Mouse (Mus musculus) retina, adult 2 months (tissue): Measurements from ENCODE around the gene Osbpl3.
"Not testable (repeated sequence)": the region's sequence is repeated elsewhere in the genome, so short reads cannot be mapped to it uniquely, and the experiment has no call there.

ENCODE experiments used
- DNase-seq: peaks from one replicate; pipeline ENCODE4 v3.0.0-alpha.2; 2012; ENCODE audit warnings: low read depth, low spot score

The Osbpl3 gene

GRCm38 (mm10) chr6:50453651-50454050, 2.4 kb downstream of the Osbpl3 start:
- DNase-seq, result no peak

- no peak for DNase-seq
These were observed 3.8 kb downstream of the Osbpl3 start for GRCm38 (mm10) chr6:50452220-50452619.

- no peak for DNase-seq
These were observed 10.4 kb downstream of the Osbpl3 start for GRCm38 (mm10) chr6:50445616-50446015.

DNA sequence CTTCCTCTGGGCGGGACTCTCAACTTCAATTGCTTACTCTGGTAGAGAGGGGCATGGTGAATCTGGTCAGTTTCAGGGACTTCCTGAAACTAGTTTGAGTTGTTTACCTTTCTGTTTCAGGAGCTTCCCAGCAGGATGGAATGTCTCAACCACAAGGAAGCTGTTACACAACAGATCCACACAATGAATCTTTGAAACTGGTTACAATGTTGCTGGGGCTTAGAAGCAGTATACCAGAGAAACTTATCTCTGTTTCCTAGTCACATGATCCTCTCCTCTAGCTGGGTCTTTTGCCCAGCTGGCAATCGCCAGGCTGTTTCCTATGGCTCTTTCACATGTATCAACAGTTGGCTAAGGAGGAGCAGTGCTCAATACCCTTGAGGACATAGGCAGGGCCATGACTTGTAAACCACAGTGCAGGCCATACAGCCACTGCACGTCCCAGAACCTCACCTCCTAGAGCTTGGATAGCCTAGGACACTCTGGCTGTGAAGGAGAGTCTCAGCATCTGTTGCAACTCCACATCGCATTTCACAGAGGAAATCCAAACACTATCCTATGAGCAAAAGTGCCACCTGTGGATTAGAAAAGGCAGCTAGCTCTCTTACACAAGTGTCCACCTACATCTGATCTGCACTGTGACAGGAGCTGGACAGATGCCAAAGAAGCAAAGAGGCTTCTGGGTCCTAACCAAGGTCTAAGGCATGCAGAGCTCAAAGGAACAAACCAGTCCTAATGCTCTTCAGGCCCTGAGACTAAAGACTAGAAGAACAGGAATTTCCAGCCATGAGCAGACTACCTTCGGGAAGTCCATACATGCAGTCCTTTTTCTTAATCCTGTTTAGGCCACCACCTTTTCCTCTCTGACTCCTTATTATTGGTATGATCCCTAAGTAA, 14.8 kb downstream of the Osbpl3 start:
- no peak for DNase-seq

- DNase-seq, result no peak
These were observed 15.8 kb downstream of the Osbpl3 start for GRCm38 (mm10) chr6:50440197-50440596.

DNA sequence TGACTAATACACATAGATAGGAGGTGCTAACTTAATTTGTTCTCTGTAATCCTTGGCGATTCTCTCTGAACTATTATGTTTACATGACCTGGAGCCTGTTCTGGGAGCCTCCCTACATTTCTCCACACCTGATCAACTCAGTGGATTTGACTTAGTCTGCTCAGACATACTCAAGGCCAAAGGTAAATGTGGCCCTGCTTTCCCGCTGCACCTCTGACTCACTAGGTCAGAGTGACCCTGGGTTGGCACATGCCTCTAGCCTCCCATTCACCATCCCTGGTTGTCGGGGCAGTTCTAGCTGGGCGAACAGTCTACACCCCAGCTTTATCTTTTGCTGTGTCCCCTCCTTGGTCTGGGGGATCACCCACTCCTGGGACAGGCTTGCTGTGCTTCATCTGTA, 17.1 kb downstream of the Osbpl3 start:
- DNase-seq, result not testable (repeated sequence)

GRCm38 (mm10) chr6:50437815-50438214, 18.2 kb downstream of the Osbpl3 start:
- DNase-seq, result no peak

DNA sequence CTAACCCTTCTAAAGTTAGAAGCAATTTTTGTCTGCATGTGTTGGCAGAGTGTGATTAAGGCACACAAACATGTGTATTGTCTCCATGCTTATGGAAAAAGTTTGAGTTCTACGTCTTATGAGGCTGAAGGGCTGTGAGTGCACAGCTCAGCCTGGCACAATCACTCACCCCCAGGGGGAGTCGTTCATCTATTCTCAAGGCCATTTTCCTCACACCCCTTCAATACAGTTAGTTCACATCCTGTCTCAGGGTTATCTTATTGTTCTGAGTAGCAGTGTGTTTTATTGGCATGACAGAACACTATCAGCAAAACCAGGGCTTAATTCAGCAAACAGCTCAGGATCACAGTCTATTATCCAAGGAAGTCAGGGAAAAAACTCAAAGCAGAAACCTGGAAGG, 19.3 kb downstream of the Osbpl3 start:
- no peak for DNase-seq

- no peak for DNase-seq
These were observed 23.5 kb downstream of the Osbpl3 start for GRCm38 (mm10) chr6:50432491-50432890.

- DNase-seq, result no peak
These were observed 26.7 kb downstream of the Osbpl3 start for GRCm38 (mm10) chr6:50429299-50429698.

- DNase-seq, result no peak
These were observed 28.8 kb downstream of the Osbpl3 start for GRCm38 (mm10) chr6:50427051-50427732.

GRCm38 (mm10) chr6:50426571-50426970, 29.4 kb downstream of the Osbpl3 start:
- no peak for DNase-seq

- no peak for DNase-seq
These were observed 31.7 kb downstream of the Osbpl3 start for GRCm38 (mm10) chr6:50424271-50424670.

- no peak for DNase-seq
These were observed 35.6 kb downstream of the Osbpl3 start for GRCm38 (mm10) chr6:50420413-50420812.

- DNase-seq, result no peak
These were observed 36.3 kb downstream of the Osbpl3 start for GRCm38 (mm10) chr6:50419518-50420290.

GRCm38 (mm10) chr6:50418951-50419350, 37.0 kb downstream of the Osbpl3 start:
- no peak for DNase-seq

- DNase-seq, result no peak
These were observed 39.1 kb downstream of the Osbpl3 start for GRCm38 (mm10) chr6:50416854-50417253.

- no peak for DNase-seq
These were observed 40.6 kb downstream of the Osbpl3 start for GRCm38 (mm10) chr6:50415431-50415830.

DNA sequence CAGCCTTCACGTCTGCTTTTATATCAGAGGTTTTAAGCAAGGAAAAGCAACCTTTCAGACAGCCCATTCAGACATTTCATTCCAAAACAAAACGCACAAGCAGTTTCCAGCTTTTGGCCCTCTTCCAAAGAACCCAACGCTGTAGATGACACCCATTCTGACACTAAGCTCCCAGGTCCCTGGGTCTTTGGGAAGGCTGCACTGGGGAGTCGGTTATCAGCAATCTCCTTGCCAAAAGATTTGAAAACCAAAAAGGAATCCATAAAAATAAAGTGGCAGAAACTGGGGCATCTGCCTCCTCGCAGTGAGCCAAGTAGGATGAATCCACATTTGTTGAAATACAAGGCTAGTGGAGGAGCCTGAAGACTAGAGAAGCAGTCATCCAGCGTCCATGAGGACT, 41.5 kb downstream of the Osbpl3 start:
- DNase-seq, result no peak

DNA sequence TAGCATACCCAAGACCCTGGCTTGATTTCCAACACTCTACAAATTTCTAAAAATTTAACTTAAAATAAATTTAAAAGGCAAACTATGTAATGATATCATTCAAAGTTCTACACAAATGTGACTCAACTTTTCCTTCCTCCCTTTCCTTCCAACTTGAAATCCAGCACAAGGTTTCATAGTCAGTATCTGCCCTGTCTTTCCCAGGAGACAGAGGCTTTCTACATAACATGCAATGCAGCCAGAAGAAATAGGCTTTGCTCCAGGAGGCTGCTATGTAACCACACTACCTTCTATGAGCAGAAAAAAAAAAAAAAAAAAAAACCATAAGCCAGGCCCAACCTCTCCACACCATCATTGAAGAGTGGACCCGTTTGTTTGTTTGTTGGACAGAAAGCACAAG, 42.6 kb downstream of the Osbpl3 start:
- DNase-seq, result no peak

- no peak for DNase-seq
These were observed 43.8 kb downstream of the Osbpl3 start for GRCm38 (mm10) chr6:50412174-50412573.

- DNase-seq, result no peak
These were observed 51.3 kb downstream of the Osbpl3 start for GRCm38 (mm10) chr6:50404698-50405097.
